ENCODE assay signal across 21 mouse cellular contexts in the genomic region with DNA sequence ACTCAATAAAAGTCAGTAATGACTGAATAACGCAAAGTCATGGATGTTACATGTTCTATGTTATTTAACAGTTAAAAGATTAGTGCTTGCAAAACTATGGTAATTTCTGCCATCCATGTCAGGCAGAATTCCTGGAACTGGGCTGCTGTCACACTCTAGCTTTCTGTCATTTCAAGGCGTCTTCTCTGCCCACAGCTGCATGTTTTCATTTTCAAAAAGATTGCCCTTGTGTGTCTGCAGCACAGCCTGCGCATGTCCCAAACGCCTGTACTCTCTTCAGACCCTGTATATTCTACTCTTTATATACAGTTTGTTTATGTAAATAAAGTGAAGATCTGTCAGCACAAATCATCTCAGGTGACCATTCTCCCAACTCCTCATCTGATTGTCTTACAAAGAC.
DNase-seq lines count a peak whose midpoint lies in the region; ATAC-seq and TF ChIP-seq lines count a peak whose summit lies in the region.
"Had no signal": no experiment of that assay in that cellular context is flagged by ENCODE, and none has a peak within 500 bp of the region (broad histone marks: within the 10 kb centered on the region; RNA-seq: fewer than 3 reads in every experiment).

No protein-coding gene starts in this region.

- H3K27ac ChIP-seq in lung, embryonic 15.5 days, result no peak overlapping the region
- no peak overlapping the region for H3K27ac ChIP-seq in lung, postnatal 0 days (ENCODE audit: low read length)
- H3K27ac ChIP-seq: embryonic facial prominence, embryonic 13.5 days; embryonic facial prominence, embryonic 15.5 days; forebrain, embryonic 10.5 days; forebrain, embryonic 12.5 days had no signal

- ATAC-seq in lung, embryonic 15.5 days (ENCODE audit: borderline replicate concordance, extremely low read depth, low FRiP score, low TSS enrichment), result peak; percentile 88; the same call in 1 of the 2 replicates
- peak; percentile 76 for ATAC-seq in lung, postnatal 0 days
- ATAC-seq: forebrain, embryonic 14.5 days; forebrain, embryonic 16.5 days had no signal

- no peak for TF ChIP-seq CTCF in lung, postnatal 0 days (IDR thresholded peaks at IDR 0.05)
- no peak for TF ChIP-seq CTCF in lung, adult 2 months (IDR thresholded peaks at IDR 0.05; ENCODE audit: insufficient read depth, low read length)

- no peak for TF ChIP-seq POLR2A in lung, adult 2 months (IDR thresholded peaks at IDR 0.05; ENCODE audit: borderline replicate concordance, extremely low read depth, low read depth, low read length)

- no peak overlapping the region for H3K4me3 ChIP-seq in lung, embryonic 15.5 days
- no peak overlapping the region for H3K4me3 ChIP-seq in lung, postnatal 0 days (ENCODE audit: low read depth, low read length)
- no peak overlapping the region for H3K4me3 ChIP-seq in lung, adult 2 months (replicated peaks; ENCODE audit: extremely low read depth, low read depth, low read length)
- H3K4me3 ChIP-seq: embryonic facial prominence, embryonic 13.5 days; embryonic facial prominence, embryonic 15.5 days; erythroblast, embryonic 14.5 days; forebrain, embryonic 10.5 days; forebrain, embryonic 12.5 days had no signal

- WGBS in lung, embryonic 15.5 days, result 62% methylated on average over 4 of the region's 4 CpGs
- 48% methylated on average over 4 of the region's 4 CpGs for WGBS in lung, postnatal 0 days
- WGBS in lung, adult 2 months, result 77% methylated on average over 4 of the region's 4 CpGs

- no peaks in the 10 kb centered on the region for H3K4me1 ChIP-seq in lung, embryonic 15.5 days
- no peaks in the 10 kb centered on the region for H3K4me1 ChIP-seq in lung, postnatal 0 days (ENCODE audit: insufficient read depth, low read depth, low read length)
- no peaks in the 10 kb centered on the region for H3K4me1 ChIP-seq in lung, adult 2 months (ENCODE audit: control insufficient read depth, insufficient read depth, low read length)
- H3K4me1 ChIP-seq: embryonic facial prominence, embryonic 13.5 days; embryonic facial prominence, embryonic 15.5 days; forebrain, embryonic 10.5 days; forebrain, embryonic 12.5 days had no signal

- H3K9me3 ChIP-seq in lung, embryonic 15.5 days, result no peaks in the 10 kb centered on the region
- no peaks in the 10 kb centered on the region for H3K9me3 ChIP-seq in lung, postnatal 0 days (ENCODE audit: low read length)
- H3K9me3 ChIP-seq: embryonic facial prominence, embryonic 13.5 days; embryonic facial prominence, embryonic 15.5 days; forebrain, embryonic 10.5 days; forebrain, embryonic 12.5 days had no signal

- H3K27me3 ChIP-seq in lung, embryonic 15.5 days, result no peaks in the 10 kb centered on the region
- no peaks in the 10 kb centered on the region for H3K27me3 ChIP-seq in lung, postnatal 0 days (replicated peaks; ENCODE audit: insufficient read depth, low read length)
- H3K27me3 ChIP-seq: embryonic facial prominence, embryonic 13.5 days; embryonic facial prominence, embryonic 15.5 days; forebrain, embryonic 12.5 days had no signal

- H3K4me2 ChIP-seq in lung, embryonic 15.5 days, result no peak overlapping the region
- no peak overlapping the region for H3K4me2 ChIP-seq in lung, postnatal 0 days (replicated peaks; ENCODE audit: low read depth, low read length)
- H3K4me2 ChIP-seq: embryonic facial prominence, embryonic 13.5 days; embryonic facial prominence, embryonic 15.5 days; forebrain, embryonic 12.5 days had no signal

- no peaks in the 10 kb centered on the region for H3K36me3 ChIP-seq in lung, embryonic 15.5 days
- no peaks in the 10 kb centered on the region for H3K36me3 ChIP-seq in lung, postnatal 0 days (ENCODE audit: insufficient read depth, low read length)
- H3K36me3 ChIP-seq: embryonic facial prominence, embryonic 13.5 days; embryonic facial prominence, embryonic 15.5 days; forebrain, embryonic 10.5 days; forebrain, embryonic 12.5 days had no signal

- no peak overlapping the region for H3K9ac ChIP-seq in lung, embryonic 15.5 days
- no peak overlapping the region for H3K9ac ChIP-seq in lung, postnatal 0 days (replicated peaks; ENCODE audit: low read depth)
- H3K9ac ChIP-seq: embryonic facial prominence, embryonic 13.5 days; embryonic facial prominence, embryonic 15.5 days; forebrain, embryonic 12.5 days had no signal

- peak; percentile 35; the same call in 1 of the 2 replicates for TF ChIP-seq EP300 in lung, postnatal 0 days (IDR thresholded peaks at IDR 0.05)

- no peak for DNase-seq in lung, adult 18-20 months
- peak; percentile 70 for DNase-seq in lung, postnatal 0 days (ENCODE audit: low spot score)
- no peak for DNase-seq in lung, adult 2 months
- DNase-seq: adrenal gland, adult 2 months; adrenal gland, postnatal 10 days; adrenal gland, postnatal 25 days; cerebellum, adult 11 months; cerebellum, adult 18-20 months; cerebellum, adult 8-10 months; cerebellum, adult 9-11 months; cerebellum, postnatal 14 days; cerebellum, postnatal 36 days; embryo, embryonic 11 days had no signal
